Mouse (Mus musculus): ENCODE measurements around the gene Tenm4. TPM values are rescaled to one million over a fixed set of nuclear protein-coding genes. Genes with fewer than 3 reads are reported as not detected.

Tenm4 gene
- polyA plus RNA-seq, 1 experiment from 2014 or later: 5.4 TPM

- ChIA-PET POLR2A (no interaction called here), CTCF (no interaction called here)
- no peaks in the 10 kb centered on the region for H3K27me3 ChIP-seq
- no peak for ATAC-seq
- in situ Hi-C loops (cut with MboI; ENCODE audit: low pct_unique_long_range_greater_than_20kb): no loop called here
- TF ChIP-seq CTCF (IDR thresholded peaks at IDR 0.05): no peak
- DNase-seq (ENCODE audit: low read depth, low spot score): no peak
Measured at GRCm38 (mm10) chr7:96185411-96185810, 14.4 kb downstream of the Tenm4 start.

- TF ChIP-seq CTCF (IDR thresholded peaks at IDR 0.05): no peak
- no peaks in the 10 kb centered on the region for H3K27me3 ChIP-seq
- in situ Hi-C loops (cut with MboI; ENCODE audit: low pct_unique_long_range_greater_than_20kb): no loop called here
- DNase-seq (ENCODE audit: low read depth, low spot score) (no peak), ATAC-seq (no peak)
- ChIA-PET CTCF (no interaction called here), POLR2A (no interaction called here)
Measured at GRCm38 (mm10) chr7:96203812-96204560, 32.9 kb downstream of the Tenm4 start.

- ATAC-seq: no peak
- peaks cover 4% of the 10 kb centered on the region for H3K27me3 ChIP-seq
- no peak for TF ChIP-seq CTCF (IDR thresholded peaks at IDR 0.05)
- in situ Hi-C loops (cut with MboI; ENCODE audit: low pct_unique_long_range_greater_than_20kb): no loop called here
- POLR2A ChIA-PET: no interaction called here
- CTCF ChIA-PET: no interaction called here
- no peak for DNase-seq (ENCODE audit: low read depth, low spot score)
Measured at GRCm38 (mm10) chr7:96204809-96205350, 33.8 kb downstream of the Tenm4 start.

- peaks cover 4% of the 10 kb centered on the region for H3K27me3 ChIP-seq
- ATAC-seq (no peak), DNase-seq (ENCODE audit: low read depth, low spot score) (no peak)
- ChIA-PET POLR2A (no interaction called here), CTCF (interaction anchor here (1.3 kb wide), 1 partner anchor 296 kb away, joined by 3 read pairs; no protein-coding TSS in a partner anchor)
- in situ Hi-C loops (cut with MboI; ENCODE audit: low pct_unique_long_range_greater_than_20kb): no loop called here
- TF ChIP-seq CTCF (IDR thresholded peaks at IDR 0.05): no peak
Measured at GRCm38 (mm10) chr7:96207071-96207470, 36.0 kb downstream of the Tenm4 start.

GRCm38 (mm10) chr7:96209783-96210524 lies 38.9 kb downstream of the Tenm4 start:
- in situ Hi-C loops (cut with MboI; ENCODE audit: low pct_unique_long_range_greater_than_20kb): loop anchor here (10.0 kb wide), 1 partner anchor 285 kb away; no protein-coding TSS in a partner anchor
- ATAC-seq (peak; percentile 38), DNase-seq (ENCODE audit: low read depth, low spot score) (no peak)
- TF ChIP-seq CTCF (IDR thresholded peaks at IDR 0.05): no peak
- CTCF ChIA-PET: interaction anchor here (0.8 to 3.5 kb wide), 5 partner anchors 8 to 344 kb away, joined by 3 to 22 read pairs (median 3); no protein-coding TSS in a partner anchor
- H3K27me3 ChIP-seq: peaks cover 4% of the 10 kb centered on the region
- POLR2A ChIA-PET: interaction anchor here (0.6 kb wide), 1 partner anchor 89 kb away, joined by 4 read pairs; no protein-coding TSS in a partner anchor

GRCm38 (mm10) chr7:96210525-96211369 lies 39.7 kb downstream of the Tenm4 start:
- H3K27me3 ChIP-seq: peaks cover 4% of the 10 kb centered on the region
- DNase-seq (ENCODE audit: low read depth, low spot score) (peak; percentile 9), ATAC-seq (peak; percentile 85)
- CTCF ChIA-PET: interaction anchor here (0.8 to 3.5 kb wide), 6 partner anchors 9 to 345 kb away, joined by 3 to 22 read pairs (median 3); no protein-coding TSS in a partner anchor
- in situ Hi-C loops (cut with MboI; ENCODE audit: low pct_unique_long_range_greater_than_20kb): loop anchor here (10.0 kb wide), 1 partner anchor 284 kb away; no protein-coding TSS in a partner anchor
- TF ChIP-seq CTCF (IDR thresholded peaks at IDR 0.05): no peak
- POLR2A ChIA-PET: interaction anchor here (0.6 kb wide), 1 partner anchor 90 kb away, joined by 4 read pairs; no protein-coding TSS in a partner anchor

GRCm38 (mm10) chr7:96211618-96212021 lies 40.6 kb downstream of the Tenm4 start:
- CTCF ChIA-PET: interaction anchor here (1.3 to 3.5 kb wide), 3 partner anchors 60 to 344 kb away, joined by 3 to 22 read pairs (median 3); no protein-coding TSS in a partner anchor
- TF ChIP-seq CTCF (IDR thresholded peaks at IDR 0.05): no peak
- POLR2A ChIA-PET: no interaction called here
- H3K27me3 ChIP-seq: peaks cover 4% of the 10 kb centered on the region
- DNase-seq (ENCODE audit: low read depth, low spot score) (no peak), ATAC-seq (no peak)
- in situ Hi-C loops (cut with MboI; ENCODE audit: low pct_unique_long_range_greater_than_20kb): loop anchor here (10.0 kb wide), 1 partner anchor 283 kb away; no protein-coding TSS in a partner anchor

- peaks cover 4% of the 10 kb centered on the region for H3K27me3 ChIP-seq
- no peak for ATAC-seq
- ChIA-PET POLR2A (no interaction called here), CTCF (interaction anchor here (3.5 kb wide), 1 partner anchor 60 kb away, joined by 22 read pairs; no protein-coding TSS in a partner anchor)
- TF ChIP-seq CTCF (IDR thresholded peaks at IDR 0.05): no peak
- in situ Hi-C loops (cut with MboI; ENCODE audit: low pct_unique_long_range_greater_than_20kb): loop anchor here (10.0 kb wide), 1 partner anchor 283 kb away; no protein-coding TSS in a partner anchor
- DNase-seq (ENCODE audit: low read depth, low spot score): no peak
Measured at GRCm38 (mm10) chr7:96212224-96212591, 41.2 kb downstream of the Tenm4 start.

GRCm38 (mm10) chr7:96212592-96213541 lies 41.8 kb downstream of the Tenm4 start:
- DNase-seq (ENCODE audit: low read depth, low spot score) (no peak), ATAC-seq (no peak)
- in situ Hi-C loops (cut with MboI; ENCODE audit: low pct_unique_long_range_greater_than_20kb): loop anchor here (10.0 kb wide), 1 partner anchor 282 kb away; no protein-coding TSS in a partner anchor
- POLR2A ChIA-PET: interaction anchor here (0.7 kb wide), 1 partner anchor 76 kb away, joined by 6 read pairs; no protein-coding TSS in a partner anchor
- CTCF ChIA-PET: no interaction called here
- no peak for TF ChIP-seq CTCF (IDR thresholded peaks at IDR 0.05)
- peaks cover 4% of the 10 kb centered on the region for H3K27me3 ChIP-seq

Data from Patski (cell line).